Mouse (Mus musculus) heart, embryonic 11.5 days (tissue): ENCODE measurements around the gene Pklr. TPM values are rescaled to one million over a fixed set of nuclear protein-coding genes. Genes with fewer than 3 reads are reported as not detected.
"Not testable (repeated sequence)": the region's sequence is repeated elsewhere in the genome, so short reads cannot be mapped to it uniquely, and the experiment has no call there.

Experiments used
- ATAC-seq: fragments of 200-750 bp; cut with Nextera tagmentation; replicated peaks from 2 replicates; pipeline ENCODE4 v1.8.0; 2017; ENCODE audit warnings: moderate library complexity; ENCODE audit not compliant: insufficient number of reproducible peaks, low FRiP score, low TSS enrichment
- H3K27ac ChIP-seq: fragments of 300-500 bp; sonication (generic); 2 replicates; pipeline ENCODE4 v1.5.1; 2014; ENCODE audit warnings: mild to moderate bottlenecking, low read depth, low read length
- H3K27me3 ChIP-seq: fragments of 300-500 bp; sonication (generic); 2 replicates; pipeline ENCODE4 v1.6.1; 2014; ENCODE audit warnings: mild to moderate bottlenecking, low read length, mixed read lengths; ENCODE audit not compliant: control insufficient read depth, insufficient read depth
- H3K36me3 ChIP-seq: fragments of 300-500 bp; sonication (generic); 2 replicates; pipeline ENCODE4 v1.6.1; 2014; ENCODE audit warnings: mild to moderate bottlenecking, low read length, moderate library complexity, mixed read lengths; ENCODE audit not compliant: control insufficient read depth, insufficient read depth
- H3K4me1 ChIP-seq: fragments of 300-500 bp; sonication (generic); 2 replicates; pipeline ENCODE4 v1.6.1; 2014; ENCODE audit warnings: low read length; ENCODE audit not compliant: control insufficient read depth, insufficient read depth
- H3K4me2 ChIP-seq: fragments of 300-500 bp; sonication (generic); 2 replicates; pipeline ENCODE4 v1.6.1; 2014; ENCODE audit warnings: mild to moderate bottlenecking, moderate library complexity
- H3K4me3 ChIP-seq: fragments of 300-500 bp; sonication (generic); 2 replicates; pipeline ENCODE4 v1.5.1; 2014; ENCODE audit warnings: low read depth, low read length
- H3K9ac ChIP-seq: fragments of 300-500 bp; sonication (generic); 2 replicates; pipeline ENCODE4 v1.6.1; 2014; ENCODE audit warnings: mild to moderate bottlenecking, low read depth, low read length, moderate library complexity
- H3K9me3 ChIP-seq: fragments of 300-500 bp; sonication (generic); replicated peaks from 2 replicates; pipeline ENCODE4 v1.6.1; 2016; ENCODE audit warnings: low read length; ENCODE audit not compliant: control insufficient read depth
- WGBS: fragments of 180-500 bp; shearing (Covaris S2); extraction: QIAGEN DNeasy Blood & Tissue Kit; methylation state at CpG from one replicate; pipeline ENCODE4 v1.1.7; 2014; ENCODE audit not compliant: insufficient replicate concordance; 5-methylcytosine and 5-hydroxymethylcytosine counted together
- polyA plus RNA-seq: library from polyadenylated mRNA; unstranded; fragments of >200 nt; fragmentation: Nextera tagmentation; extraction: Ambion mirVana; gene quantifications from 2 replicates; pipeline ENCODE4 v1.2.1, GENCODE M21; 2014

The Pklr gene
- polyA plus RNA-seq, 1 experiment from 2014 or later: 8.7 TPM

- Histone ChIP-seq H3K36me3 (no peaks in the 10 kb centered on the region), H3K4me2 (no peak overlapping the region), H3K27ac (no peak overlapping the region), H3K4me3 (no peak overlapping the region), H3K9me3 (no peaks in the 10 kb centered on the region), H3K4me1 (peaks cover 6% of the 10 kb centered on the region), H3K27me3 (peaks cover 62% of the 10 kb centered on the region), H3K9ac (no peak overlapping the region)
- 71% methylated on average over 14 of the region's 14 CpGs for WGBS
- ATAC-seq: no peak
Measured at GRCm38 (mm10) chr3:89148567-89148966, 12.6 kb downstream of the Pklr start.

- no peak for ATAC-seq
- Histone ChIP-seq H3K9me3 (no peaks in the 10 kb centered on the region), H3K27me3 (peaks cover 53% of the 10 kb centered on the region)
Measured at GRCm38 (mm10) chr3:89152084-89152835, 16.3 kb downstream of the Pklr start.

GRCm38 (mm10) chr3:89156951-89157350 lies 21.0 kb downstream of the Pklr start:
- Histone ChIP-seq H3K4me3 (no peak overlapping the region), H3K36me3 (no peaks in the 10 kb centered on the region), H3K4me1 (peaks cover 5% of the 10 kb centered on the region), H3K4me2 (no peak overlapping the region), H3K9me3 (no peaks in the 10 kb centered on the region), H3K27me3 (peaks cover 29% of the 10 kb centered on the region), H3K27ac (no peak overlapping the region), H3K9ac (no peak overlapping the region)
- no peak for ATAC-seq
- 84% methylated on average over 8 of the region's 8 CpGs for WGBS

More at GRCm38 (mm10) chr3:89152084-89152835, 16.3 kb downstream of the Pklr start:
- no peak overlapping the region for H3K4me2 ChIP-seq
- WGBS: 44% methylated on average over 17 of the region's 17 CpGs
- H3K4me1 ChIP-seq: peaks cover 6% of the 10 kb centered on the region
- H3K4me3 ChIP-seq: no peak overlapping the region
- H3K27ac ChIP-seq: no peak overlapping the region
- H3K36me3 ChIP-seq: no peaks in the 10 kb centered on the region
- H3K9ac ChIP-seq: no peak overlapping the region

GRCm38 (mm10) chr3:89158651-89159050 lies 22.7 kb downstream of the Pklr start:
- ATAC-seq: no peak
- no peaks in the 10 kb centered on the region for H3K36me3 ChIP-seq
- H3K27me3 ChIP-seq: peaks cover 22% of the 10 kb centered on the region
- no peak overlapping the region for H3K27ac ChIP-seq
- H3K9ac ChIP-seq: no peak overlapping the region
- H3K4me2 ChIP-seq: no peak overlapping the region
- peaks cover 5% of the 10 kb centered on the region for H3K4me1 ChIP-seq
- no peak overlapping the region for H3K4me3 ChIP-seq
- no peaks in the 10 kb centered on the region for H3K9me3 ChIP-seq
- WGBS: 15% methylated on average over 7 of the region's 7 CpGs

- no peaks in the 10 kb centered on the region for H3K9me3 ChIP-seq
- peaks cover 21% of the 10 kb centered on the region for H3K27me3 ChIP-seq
- H3K36me3 ChIP-seq: no peaks in the 10 kb centered on the region
- H3K4me3 ChIP-seq: peak overlapping the region; percentile 62
- under 1% methylated on average over 13 of the region's 13 CpGs for WGBS
- ATAC-seq: no peak
- H3K9ac ChIP-seq: no peak overlapping the region
- H3K27ac ChIP-seq: no peak overlapping the region
- peaks cover 8% of the 10 kb centered on the region for H3K4me1 ChIP-seq
- H3K4me2 ChIP-seq: peak overlapping the region; percentile 100
Measured at GRCm38 (mm10) chr3:89159211-89159610, 23.3 kb downstream of the Pklr start.

GRCm38 (mm10) chr3:89159616-89160344 lies 23.8 kb downstream of the Pklr start, which contains the start of gene Hcn3:
Hcn3 (minus strand) TSS chr3:89160196.
- H3K9me3 ChIP-seq: no peaks in the 10 kb centered on the region
- H3K27ac ChIP-seq: no peak within 1 kb of the TSS
- under 1% methylated on average over 61 of the region's 66 CpGs for WGBS
- peaks cover 19% of the 10 kb centered on the region for H3K27me3 ChIP-seq
- H3K9ac ChIP-seq: peak within 1 kb of the TSS; percentile 53; the same call in 1 of the 2 replicates
- H3K4me3 ChIP-seq: peak within 1 kb of the TSS; percentile 62
- H3K4me1 ChIP-seq: peaks cover 8% of the 10 kb centered on the region
- ATAC-seq: peak; percentile 62
- peak within 1 kb of the TSS; percentile 100 for H3K4me2 ChIP-seq
- no peaks in the 10 kb centered on the region for H3K36me3 ChIP-seq

- H3K36me3 ChIP-seq, H3K4me2 ChIP-seq, ATAC-seq, H3K9ac ChIP-seq, H3K9me3 ChIP-seq, H3K4me3 ChIP-seq, H3K27ac ChIP-seq: not testable (repeated sequence)
- Histone ChIP-seq H3K4me1 (peaks cover 16% of the 10 kb centered on the region), H3K27me3 (peaks cover 19% of the 10 kb centered on the region)
Measured at GRCm38 (mm10) chr3:89161207-89161606, 25.3 kb downstream of the Pklr start.

GRCm38 (mm10) chr3:89161786-89162185 lies 25.8 kb downstream of the Pklr start:
- Histone ChIP-seq H3K36me3 (no peaks in the 10 kb centered on the region), H3K4me3 (no peak overlapping the region), H3K27ac (no peak overlapping the region), H3K4me2 (no peak overlapping the region), H3K9me3 (no peaks in the 10 kb centered on the region), H3K27me3 (peaks cover 19% of the 10 kb centered on the region), H3K9ac (no peak overlapping the region), H3K4me1 (peaks cover 19% of the 10 kb centered on the region)
- 76% methylated on average over 4 of the region's 4 CpGs for WGBS
- ATAC-seq: no peak
